11 mouse cellular contexts compared by ENCODE assay signal in the genomic region with DNA sequence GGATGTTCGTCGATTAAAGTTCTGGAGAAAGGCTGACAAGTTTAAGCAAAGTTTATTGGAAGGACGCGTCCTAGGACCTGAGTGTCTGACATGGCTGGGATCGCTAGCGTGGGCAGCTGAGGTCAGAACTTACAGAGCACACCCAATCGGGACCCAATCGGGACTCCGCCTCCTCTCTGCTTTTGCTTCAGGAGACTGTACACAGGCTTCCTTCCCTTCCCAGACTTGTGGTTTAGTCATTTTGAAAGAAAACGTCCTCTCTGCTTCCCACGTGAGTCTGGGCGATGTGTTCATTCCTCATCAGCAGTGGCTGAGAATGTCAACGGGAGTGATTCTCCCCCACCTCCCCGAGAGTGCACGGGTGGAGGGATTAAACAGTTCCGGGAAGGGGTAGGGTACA. TPM values are rescaled to one million over a fixed set of nuclear protein-coding genes. Genes with fewer than 3 reads are reported as not detected.
DNase-seq lines count a peak whose midpoint lies in the region; ATAC-seq and TF ChIP-seq lines count a peak whose summit lies in the region.
"Had no signal": no experiment of that assay in that cellular context is flagged by ENCODE, and none has a peak within 500 bp of the region (broad histone marks: within the 10 kb centered on the region; RNA-seq: fewer than 3 reads in every experiment).

No protein-coding gene starts in this region.

- peaks cover 4% of the 10 kb centered on the region; the same call in 1 of the 2 replicates for H3K4me1 ChIP-seq in spleen, adult 2 months (ENCODE audit: control insufficient read depth, insufficient read depth, insufficient read length)
- H3K4me1 ChIP-seq in embryonic facial prominence, embryonic 14.5 days (ENCODE audit: control insufficient read depth, insufficient read depth, low read length), result no peaks in the 10 kb centered on the region
- peaks cover 6% of the 10 kb centered on the region; the same call in 1 of the 2 replicates for H3K4me1 ChIP-seq in liver, embryonic 11.5 days (replicated peaks; ENCODE audit: control insufficient read depth, insufficient read depth, low read length)

- no peak for TF ChIP-seq POLR2A in spleen, adult 2 months (IDR thresholded peaks at IDR 0.05; ENCODE audit: low read depth, low read length)

- H3K36me3 ChIP-seq in spleen, adult 2 months (ENCODE audit: control insufficient read depth, insufficient read depth, low read length), result peaks cover 14% of the 10 kb centered on the region
- peaks cover 28% of the 10 kb centered on the region; the same call in 1 of the 2 replicates for H3K36me3 ChIP-seq in embryonic facial prominence, embryonic 14.5 days (ENCODE audit: control insufficient read depth, insufficient read depth, low read length)
- H3K36me3 ChIP-seq in liver, embryonic 11.5 days (ENCODE audit: control insufficient read depth, insufficient read depth, low read length), result no peaks in the 10 kb centered on the region

- H3K27ac ChIP-seq in spleen, adult 2 months (ENCODE audit: insufficient read depth, low read length), result peak overlapping the region; percentile 60; the same call in 1 of the 2 replicates
- H3K27ac ChIP-seq in embryonic facial prominence, embryonic 14.5 days (replicated peaks; ENCODE audit: low read depth, low read length), result no peak overlapping the region
- no peak overlapping the region for H3K27ac ChIP-seq in liver, embryonic 11.5 days (ENCODE audit: low read depth, low read length)
- H3K27ac ChIP-seq: embryonic facial prominence, embryonic 12.5 days had no signal

- no peak overlapping the region; the same call in 1 of the 2 replicates for H3K9ac ChIP-seq in embryonic facial prominence, embryonic 14.5 days (ENCODE audit: low read depth, low read length)
- H3K9ac ChIP-seq in liver, embryonic 11.5 days (ENCODE audit: low read depth, low read length), result peak overlapping the region; percentile 20
- H3K9ac ChIP-seq: embryonic facial prominence, embryonic 12.5 days had no signal

- ATAC-seq in embryonic facial prominence, embryonic 14.5 days (ENCODE audit: low read depth), result no peak
- ATAC-seq in liver, embryonic 11.5 days (replicated peaks; ENCODE audit: low FRiP score), result no peak; the same call in 1 of the 2 replicates
- peak; percentile 27; the same call in 1 of the 2 replicates for ATAC-seq in monocyte, adult 5-6 weeks (replicated peaks; ENCODE audit: insufficient number of reproducible peaks, low FRiP score, low TSS enrichment, poor library complexity, severe bottlenecking)

- WGBS in spleen, adult 2 months, result 17% methylated on average over 16 of the region's 16 CpGs
- 53% methylated on average over 16 of the region's 16 CpGs for whole genome bisulfite sequencing in embryonic facial prominence, embryonic 14.5 days
- WGBS in liver, embryonic 11.5 days, result 44% methylated on average over 16 of the region's 16 CpGs

- H3K9me3 ChIP-seq in embryonic facial prominence, embryonic 14.5 days (ENCODE audit: control insufficient read depth, low read length), result no peaks in the 10 kb centered on the region
- H3K9me3 ChIP-seq in liver, embryonic 11.5 days (ENCODE audit: control insufficient read depth, low read length), result no peaks in the 10 kb centered on the region
- H3K9me3 ChIP-seq: embryonic facial prominence, embryonic 12.5 days had no signal

- peak overlapping the region; percentile 32 for H3K4me3 ChIP-seq in spleen, adult 2 months (ENCODE audit: extremely low read depth, insufficient read depth, insufficient read length)
- no peak overlapping the region for H3K4me3 ChIP-seq in embryonic facial prominence, embryonic 14.5 days (ENCODE audit: low read depth, low read length)
- peak overlapping the region; percentile 28 for H3K4me3 ChIP-seq in liver, embryonic 11.5 days (ENCODE audit: low read depth, low read length)
- H3K4me3 ChIP-seq: embryonic facial prominence, embryonic 12.5 days had no signal

- no peak for DNase-seq in spleen, adult 2 months (ENCODE audit: low read depth in 1 of 2, low spot score in 2 of 2)
- no peak for DNase-seq in spleen, postnatal 10 days (ENCODE audit: low spot score in 2 of 2)
- no peak for DNase-seq in embryonic facial prominence, embryonic 14.5 days (ENCODE audit: low spot score)
- no peak for DNase-seq in liver, embryonic 11.5 days (ENCODE audit: low spot score)
- no peak for DNase-seq in heart, postnatal 4 days
- no peak for DNase-seq in natural killer cell, adult 2 months (ENCODE audit: low spot score in 2 of 2)
- DNase-seq: adrenal gland, adult 2 months; gastrocnemius, postnatal 14 days; heart, postnatal 14 days had no signal

- no peaks in the 10 kb centered on the region for H3K27me3 ChIP-seq in spleen, adult 2 months (ENCODE audit: control insufficient read depth, insufficient read depth, low read length)
- H3K27me3 ChIP-seq in embryonic facial prominence, embryonic 14.5 days (replicated peaks; ENCODE audit: control insufficient read depth, insufficient read depth, low read length), result no peaks in the 10 kb centered on the region
- H3K27me3 ChIP-seq in liver, embryonic 11.5 days (replicated peaks; ENCODE audit: control insufficient read depth, insufficient read depth, low read length), result no peaks in the 10 kb centered on the region
- H3K27me3 ChIP-seq: embryonic facial prominence, embryonic 12.5 days had no signal

- no peak for TF ChIP-seq CTCF in spleen, adult 2 months (IDR thresholded peaks at IDR 0.05; ENCODE audit: extremely low read depth, insufficient read depth, insufficient read length, insufficient replicate concordance)

- H3K4me2 ChIP-seq in embryonic facial prominence, embryonic 14.5 days (ENCODE audit: low read depth, low read length), result 0 out of 2 replicates have a peak overlapping the region, but pooled peaks have one; percentile 0
- peak overlapping the region; percentile 62 for H3K4me2 ChIP-seq in liver, embryonic 11.5 days
- H3K4me2 ChIP-seq: embryonic facial prominence, embryonic 12.5 days had no signal

RNA-seq across cellular contexts. Expression of gene Muc13, which starts 37.9 kb away (rescaled TPM):
- 2.6 and 2.8 TPM in 2 replicates for polyA plus RNA-seq in spleen, adult 2 months (2012; rRNA removed)
- 0.13 TPM in 1 of 2 replicates, not detected in the other for polyA plus RNA-seq in embryonic facial prominence, embryonic 14.5 days (2014; fragmentation: Nextera tagmentation; extraction: Ambion mirVana)
- 10.1 and 10.4 TPM in 2 replicates for polyA plus RNA-seq in liver, embryonic 11.5 days (2014; fragmentation: Nextera tagmentation; extraction: Ambion mirVana)
- 0.11 to 1.6 TPM (median 1.4 TPM) in 3 replicates for total RNA-seq in monocyte, adult 5-6 weeks (2017)
- under 1 TPM; 0.12 to 0.20 TPM for total RNA-seq in heart, postnatal 4 days (2021)
- total RNA-seq: adrenal gland, adult 2 months; gastrocnemius, postnatal 14 days had no signal
